9 mouse cellular contexts compared by ENCODE assay signal in the genomic region with DNA sequence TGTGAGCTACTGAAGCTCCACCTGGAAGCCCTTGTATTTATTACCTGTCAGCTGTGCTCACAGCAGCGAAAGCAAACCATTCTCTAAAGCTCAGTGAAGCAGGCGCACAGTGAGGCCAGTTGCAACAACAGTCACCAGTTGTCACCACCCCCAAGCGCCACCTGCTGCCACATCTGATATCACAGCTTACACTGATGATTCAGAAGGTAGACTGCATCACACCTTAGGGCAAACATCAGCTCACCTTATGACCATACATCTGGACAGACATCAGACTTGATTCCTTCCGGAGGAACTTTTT.
DNase-seq lines count a peak whose midpoint lies in the region; ATAC-seq and TF ChIP-seq lines count a peak whose summit lies in the region.
"Had no signal": no experiment of that assay in that cellular context is flagged by ENCODE, and none has a peak within 500 bp of the region (broad histone marks: within the 10 kb centered on the region; RNA-seq: fewer than 3 reads in every experiment).

No protein-coding gene starts in this region.

- intact Hi-C loops in heart, adult 2 months (cut with DNase I): loop anchor here (2.0 to 10.0 kb wide), 5 partner anchors 48 to 346 kb away; no protein-coding TSS in a partner anchor

- TF ChIP-seq CTCF in heart, adult 2 months (IDR thresholded peaks at IDR 0.05): peak; percentile 80
- peak; percentile 31; the same call in 1 of the 2 replicates for TF ChIP-seq CTCF in E14TG2a.4 (conservative IDR thresholded peaks at IDR 0.05; ENCODE audit: low read length)

- H3K4me1 ChIP-seq in heart, adult 2 months (ENCODE audit: control insufficient read depth, insufficient read depth, low read length): peaks cover 15% of the 10 kb centered on the region
- peaks cover 18% of the 10 kb centered on the region for H3K4me1 ChIP-seq in heart, embryonic 10.5 days
- peaks cover 68% of the 10 kb centered on the region for H3K4me1 ChIP-seq in E14TG2a.4 (replicated peaks; ENCODE audit: low read depth, low read length)
- peaks cover 18% of the 10 kb centered on the region for H3K4me1 ChIP-seq in intestine, embryonic 16.5 days (ENCODE audit: control insufficient read depth, insufficient read depth, low read length)
- peaks cover 39% of the 10 kb centered on the region for H3K4me1 ChIP-seq in liver, embryonic 15.5 days (replicated peaks)

- no peak overlapping the region for H3K4me3 ChIP-seq in heart, adult 2 months
- H3K4me3 ChIP-seq in heart, embryonic 10.5 days: no peak overlapping the region
- no peak overlapping the region for H3K4me3 ChIP-seq in E14TG2a.4 (replicated peaks; ENCODE audit: low read length)
- H3K4me3 ChIP-seq in intestine, embryonic 16.5 days (ENCODE audit: low read length): no peak overlapping the region
- no peak overlapping the region for H3K4me3 ChIP-seq in liver, embryonic 15.5 days (replicated peaks)
- H3K4me3 ChIP-seq: embryonic facial prominence, embryonic 13.5 days had no signal

- peak; percentile 57 for ATAC-seq in intestine, embryonic 16.5 days
- peak; percentile 56 for ATAC-seq in liver, embryonic 15.5 days (ENCODE audit: insufficient read depth)

- H3K27me3 ChIP-seq in heart, adult 2 months (ENCODE audit: control insufficient read depth, insufficient read depth, low read length): no peaks in the 10 kb centered on the region
- no peaks in the 10 kb centered on the region for H3K27me3 ChIP-seq in heart, embryonic 10.5 days (ENCODE audit: insufficient read depth, poor library complexity, severe bottlenecking)
- no peaks in the 10 kb centered on the region for H3K27me3 ChIP-seq in E14TG2a.4 (ENCODE audit: insufficient read depth, low read length)
- no peaks in the 10 kb centered on the region for H3K27me3 ChIP-seq in intestine, embryonic 16.5 days (replicated peaks; ENCODE audit: control insufficient read depth, insufficient read depth, low read length)
- no peaks in the 10 kb centered on the region for H3K27me3 ChIP-seq in liver, embryonic 15.5 days
- H3K27me3 ChIP-seq: embryonic facial prominence, embryonic 13.5 days had no signal

- peaks cover 12% of the 10 kb centered on the region for H3K36me3 ChIP-seq in heart, adult 2 months (ENCODE audit: control insufficient read depth, insufficient read depth, low read length)
- no peaks in the 10 kb centered on the region for H3K36me3 ChIP-seq in heart, embryonic 10.5 days
- H3K36me3 ChIP-seq in E14TG2a.4 (ENCODE audit: insufficient read depth, low read length): no peaks in the 10 kb centered on the region
- no peaks in the 10 kb centered on the region for H3K36me3 ChIP-seq in intestine, embryonic 16.5 days (ENCODE audit: control insufficient read depth, insufficient read depth, low read length)
- H3K36me3 ChIP-seq in liver, embryonic 15.5 days (replicated peaks): no peaks in the 10 kb centered on the region
- H3K36me3 ChIP-seq: embryonic facial prominence, embryonic 13.5 days had no signal

- no peak for TF ChIP-seq POLR2A in heart, adult 2 months (IDR thresholded peaks at IDR 0.05; ENCODE audit: insufficient read depth, low read depth, low read length)

- no peak overlapping the region for H3K4me2 ChIP-seq in intestine, embryonic 16.5 days (ENCODE audit: low read depth, low read length)
- peak overlapping the region; percentile 11; the same call in 1 of the 2 replicates for H3K4me2 ChIP-seq in liver, embryonic 15.5 days
- H3K4me2 ChIP-seq: embryonic facial prominence, embryonic 13.5 days had no signal

- H3K9ac ChIP-seq in heart, adult 2 months (ENCODE audit: low read depth, low read length): no peak overlapping the region
- no peak overlapping the region for H3K9ac ChIP-seq in intestine, embryonic 16.5 days (ENCODE audit: low read depth, low read length)
- no peak overlapping the region for H3K9ac ChIP-seq in liver, embryonic 15.5 days
- H3K9ac ChIP-seq: embryonic facial prominence, embryonic 13.5 days had no signal

- WGBS in heart, adult 2 months: 78% methylated on average over 4 of the region's 4 CpGs
- 59% methylated on average over 4 of the region's 4 CpGs for WGBS in heart, embryonic 10.5 days
- WGBS in intestine, embryonic 16.5 days: 45% methylated on average over 4 of the region's 4 CpGs
- WGBS in liver, embryonic 15.5 days (ENCODE audit: insufficient replicate concordance): 43% methylated on average over 4 of the region's 4 CpGs

- peaks cover 1% of the 10 kb centered on the region; the same call in 1 of the 2 replicates for H3K79me2 ChIP-seq in heart, adult 2 months (replicated peaks; ENCODE audit: control insufficient read depth, insufficient read depth, low read length)

- TF ChIP-seq EP300 in heart, adult 2 months (IDR thresholded peaks at IDR 0.05; ENCODE audit: insufficient read depth, low read depth, low read length): peak; percentile 38; the same call in 1 of the 2 replicates

- H3K27ac ChIP-seq in heart, adult 2 months: no peak overlapping the region; the same call in 1 of the 2 replicates
- no peak overlapping the region for H3K27ac ChIP-seq in heart, embryonic 10.5 days
- H3K27ac ChIP-seq in intestine, embryonic 16.5 days (ENCODE audit: low read length): no peak overlapping the region
- no peak overlapping the region for H3K27ac ChIP-seq in liver, embryonic 15.5 days (replicated peaks)
- H3K27ac ChIP-seq: embryonic facial prominence, embryonic 13.5 days had no signal

- H3K9me3 ChIP-seq in heart, embryonic 10.5 days: no peaks in the 10 kb centered on the region
- no peaks in the 10 kb centered on the region for H3K9me3 ChIP-seq in E14TG2a.4 (ENCODE audit: low read length)
- H3K9me3 ChIP-seq in intestine, embryonic 16.5 days (ENCODE audit: control insufficient read depth, low read length): no peaks in the 10 kb centered on the region
- no peaks in the 10 kb centered on the region for H3K9me3 ChIP-seq in liver, embryonic 15.5 days (replicated peaks)
- H3K9me3 ChIP-seq: embryonic facial prominence, embryonic 13.5 days had no signal

- DNase-seq in heart, adult 2 months: peak; percentile 69 to 78
- DNase-seq in heart, embryonic 10.5 days (ENCODE audit: low spot score): no peak
- DNase-seq in c-Kit-positive CD71-negative TER-119-negative erythroid progenitor cells, embryonic 14.5 days (ENCODE audit: low read depth): peak; percentile 52
- DNase-seq in retina, embryonic 14.5 days (ENCODE audit: low spot score): peak; percentile 58
- peak; percentile 22 for DNase-seq in urinary bladder, postnatal 10 days (ENCODE audit: low spot score)
